Mouse (Mus musculus) midbrain, embryonic 10.5 days (tissue): ENCODE measurements around the gene Lyst. TPM values are rescaled to one million over a fixed set of nuclear protein-coding genes. Genes with fewer than 3 reads are reported as not detected.

Experiments used
- DNase-seq: peaks from one replicate; pipeline ENCODE4 v3.0.0-alpha.2; 2017; ENCODE audit warnings: low spot score
- H3K27ac ChIP-seq: fragments of 300-500 bp; sonication (generic); replicated peaks from 2 replicates; pipeline ENCODE4 v1.5.1; 2016; ENCODE audit warnings: mild to moderate bottlenecking
- H3K27me3 ChIP-seq: fragments of 300-500 bp; sonication (generic); 2 replicates; pipeline ENCODE4 v1.6.1; 2016; ENCODE audit warnings: low read depth, mild to moderate bottlenecking; ENCODE audit not compliant: poor library complexity, severe bottlenecking
- H3K36me3 ChIP-seq: fragments of 300-500 bp; sonication (generic); 2 replicates; pipeline ENCODE4 v1.6.1; 2016; ENCODE audit warnings: mild to moderate bottlenecking, moderate library complexity
- H3K4me1 ChIP-seq: fragments of 300-500 bp; sonication (generic); 2 replicates; pipeline ENCODE4 v1.6.1; 2016
- H3K4me3 ChIP-seq: fragments of 300-500 bp; sonication (generic); 2 replicates; pipeline ENCODE4 v1.5.1; 2016; ENCODE audit warnings: mild to moderate bottlenecking, moderate library complexity
- H3K9me3 ChIP-seq: fragments of 300-500 bp; sonication (generic); replicated peaks from 2 replicates; pipeline ENCODE4 v1.6.1; 2016; ENCODE audit warnings: mild to moderate bottlenecking
- WGBS: fragments of 180-500 bp; shearing (Covaris S2); methylation state at CpG from one replicate; pipeline ENCODE4 v1.1.7; 2016; 5-methylcytosine and 5-hydroxymethylcytosine counted together
- polyA plus RNA-seq: library from polyadenylated mRNA; unstranded; fragments of >200 nt; fragmentation: Nextera tagmentation; extraction: Ambion mirVana; gene quantifications from 2 replicates; pipeline ENCODE4 v1.2.1, GENCODE M21; 2016

The Lyst gene
- polyA plus RNA-seq, 1 experiment from 2014 or later, result 1.9 TPM

GRCm38 (mm10) chr13:13558900-13559299, 31.3 kb upstream of the Lyst start:
- H3K4me1 ChIP-seq, result no peaks in the 10 kb centered on the region
- DNase-seq, result no peak
- peaks cover 47% of the 10 kb centered on the region for H3K27me3 ChIP-seq
- H3K27ac ChIP-seq, result no peak overlapping the region
- H3K4me3 ChIP-seq, result no peak overlapping the region
- WGBS, result 86% methylated on average over 5 of the region's 5 CpGs
- no peaks in the 10 kb centered on the region for H3K9me3 ChIP-seq
- H3K36me3 ChIP-seq, result no peaks in the 10 kb centered on the region

GRCm38 (mm10) chr13:13562571-13562970, 27.6 kb upstream of the Lyst start:
- Histone ChIP-seq H3K36me3 (no peaks in the 10 kb centered on the region), H3K4me3 (no peak overlapping the region), H3K4me1 (no peaks in the 10 kb centered on the region), H3K27me3 (peaks cover 10% of the 10 kb centered on the region), H3K27ac (no peak overlapping the region), H3K9me3 (no peaks in the 10 kb centered on the region)
- DNase-seq, result no peak
- 87% methylated on average over 6 of the region's 6 CpGs for WGBS

- WGBS, result 75% methylated on average over 2 of the region's 2 CpGs
- no peaks in the 10 kb centered on the region for H3K36me3 ChIP-seq
- H3K4me3 ChIP-seq, result no peak overlapping the region
- DNase-seq, result no peak
- H3K9me3 ChIP-seq, result no peaks in the 10 kb centered on the region
- no peak overlapping the region for H3K27ac ChIP-seq
- H3K27me3 ChIP-seq, result peaks cover 1% of the 10 kb centered on the region; the same call in 1 of the 2 replicates
- H3K4me1 ChIP-seq, result no peaks in the 10 kb centered on the region
Measured at GRCm38 (mm10) chr13:13564116-13564515, 26.1 kb upstream of the Lyst start.

- DNase-seq, result no peak
- no peaks in the 10 kb centered on the region for H3K4me1 ChIP-seq
- no peak overlapping the region for H3K27ac ChIP-seq
- no peaks in the 10 kb centered on the region for H3K9me3 ChIP-seq
- H3K36me3 ChIP-seq, result no peaks in the 10 kb centered on the region
- H3K4me3 ChIP-seq, result no peak overlapping the region
- 75% methylated on average over 4 of the region's 4 CpGs for WGBS
- no peaks in the 10 kb centered on the region for H3K27me3 ChIP-seq
Measured at GRCm38 (mm10) chr13:13564541-13564940, 25.7 kb upstream of the Lyst start.

GRCm38 (mm10) chr13:13567640-13568039, 22.6 kb upstream of the Lyst start:
- no peak for DNase-seq
- no peaks in the 10 kb centered on the region for H3K27me3 ChIP-seq
- no peaks in the 10 kb centered on the region for H3K4me1 ChIP-seq
- WGBS, result 90% methylated on average over 6 of the region's 6 CpGs
- no peak overlapping the region for H3K27ac ChIP-seq
- H3K36me3 ChIP-seq, result no peaks in the 10 kb centered on the region
- no peak overlapping the region for H3K4me3 ChIP-seq
- H3K9me3 ChIP-seq, result no peaks in the 10 kb centered on the region

- no peaks in the 10 kb centered on the region for H3K9me3 ChIP-seq
Measured at GRCm38 (mm10) chr13:13568824-13569223, 21.4 kb upstream of the Lyst start.

GRCm38 (mm10) chr13:13569603-13570002, 20.6 kb upstream of the Lyst start:
- H3K4me1 ChIP-seq, result no peaks in the 10 kb centered on the region
- H3K36me3 ChIP-seq, result no peaks in the 10 kb centered on the region
- H3K4me3 ChIP-seq, result no peak overlapping the region
- no peaks in the 10 kb centered on the region for H3K27me3 ChIP-seq
- H3K9me3 ChIP-seq, result no peaks in the 10 kb centered on the region
- DNase-seq, result no peak
- no peak overlapping the region for H3K27ac ChIP-seq

More at GRCm38 (mm10) chr13:13568824-13569223, 21.4 kb upstream of the Lyst start:
- DNase-seq, result no peak
- Histone ChIP-seq H3K36me3 (no peaks in the 10 kb centered on the region), H3K4me3 (no peak overlapping the region), H3K27ac (no peak overlapping the region), H3K27me3 (no peaks in the 10 kb centered on the region), H3K4me1 (no peaks in the 10 kb centered on the region)
- WGBS, result 58% methylated on average over 1 of the region's 1 CpGs

- H3K36me3 ChIP-seq, result no peaks in the 10 kb centered on the region
- H3K4me1 ChIP-seq, result peaks cover 10% of the 10 kb centered on the region
- H3K9me3 ChIP-seq, result no peaks in the 10 kb centered on the region
- H3K4me3 ChIP-seq, result no peak overlapping the region
- no peak overlapping the region for H3K27ac ChIP-seq
- 81% methylated on average over 10 of the region's 10 CpGs for WGBS
- DNase-seq, result no peak
- H3K27me3 ChIP-seq, result no peaks in the 10 kb centered on the region
Measured at GRCm38 (mm10) chr13:13572060-13572835, 17.9 kb upstream of the Lyst start.

- no peak for DNase-seq
Measured at GRCm38 (mm10) chr13:13572941-13573340, 17.3 kb upstream of the Lyst start.

GRCm38 (mm10) chr13:13573572-13574257, 16.5 kb upstream of the Lyst start:
- Histone ChIP-seq H3K4me3 (no peak overlapping the region), H3K27ac (no peak overlapping the region), H3K9me3 (no peaks in the 10 kb centered on the region), H3K36me3 (no peaks in the 10 kb centered on the region), H3K4me1 (peaks cover 10% of the 10 kb centered on the region), H3K27me3 (no peaks in the 10 kb centered on the region)
- DNase-seq, result no peak
- WGBS, result 75% methylated on average over 5 of the region's 5 CpGs

More at GRCm38 (mm10) chr13:13572941-13573340, 17.3 kb upstream of the Lyst start:
- WGBS, result 91% methylated on average over 2 of the region's 2 CpGs
- Histone ChIP-seq H3K4me1 (peaks cover 10% of the 10 kb centered on the region), H3K27me3 (no peaks in the 10 kb centered on the region), H3K27ac (no peak overlapping the region), H3K9me3 (no peaks in the 10 kb centered on the region), H3K36me3 (no peaks in the 10 kb centered on the region), H3K4me3 (no peak overlapping the region)

- Histone ChIP-seq H3K27ac (no peak overlapping the region), H3K9me3 (no peaks in the 10 kb centered on the region), H3K27me3 (no peaks in the 10 kb centered on the region), H3K36me3 (no peaks in the 10 kb centered on the region), H3K4me1 (peaks cover 10% of the 10 kb centered on the region), H3K4me3 (no peak overlapping the region)
- DNase-seq, result no peak
- WGBS, result 90% methylated on average over 8 of the region's 8 CpGs
Measured at GRCm38 (mm10) chr13:13574258-13574870, 15.8 kb upstream of the Lyst start.

- H3K9me3 ChIP-seq, result no peaks in the 10 kb centered on the region
- no peak overlapping the region for H3K4me3 ChIP-seq
- H3K4me1 ChIP-seq, result peaks cover 10% of the 10 kb centered on the region
- H3K27ac ChIP-seq, result no peak overlapping the region
- H3K36me3 ChIP-seq, result no peaks in the 10 kb centered on the region
- no peak for DNase-seq
- H3K27me3 ChIP-seq, result no peaks in the 10 kb centered on the region
- 84% methylated on average over 8 of the region's 8 CpGs for WGBS
Measured at GRCm38 (mm10) chr13:13575106-13575505, 15.1 kb upstream of the Lyst start.
